Mouse (Mus musculus): ENCODE results near the gene Adarb2. TPM values are rescaled to one million over a fixed set of nuclear protein-coding genes. Genes with fewer than 3 reads are reported as not detected.
"Not testable (repeated sequence)": the region's sequence is repeated elsewhere in the genome, so short reads cannot be mapped to it uniquely, and the experiment has no call there.

Adarb2 gene
- total RNA-seq, 2 experiments from 2014 or later = 0.04 TPM; not detected in 1

- no peak for ATAC-seq (ENCODE audit: poor library complexity, severe bottlenecking)
Observed at GRCm38 (mm10) chr13:8570269-8570668, 367.6 kb downstream of the Adarb2 start.

GRCm38 (mm10) chr13:8573908-8574307 is 371.2 kb downstream of the Adarb2 start:
- ATAC-seq (ENCODE audit: poor library complexity, severe bottlenecking) = no peak

GRCm38 (mm10) chr13:8584257-8585005 is 381.8 kb downstream of the Adarb2 start:
- no peak for ATAC-seq (ENCODE audit: poor library complexity, severe bottlenecking)

- no peak for ATAC-seq (ENCODE audit: poor library complexity, severe bottlenecking)
Observed at GRCm38 (mm10) chr13:8587447-8587846, 384.8 kb downstream of the Adarb2 start.

GRCm38 (mm10) chr13:8590460-8590859 is 387.8 kb downstream of the Adarb2 start:
- ATAC-seq (ENCODE audit: poor library complexity, severe bottlenecking) = no peak

- no peak for ATAC-seq (ENCODE audit: poor library complexity, severe bottlenecking)
Observed at GRCm38 (mm10) chr13:8596977-8597646, 394.4 kb downstream of the Adarb2 start.

- no peak for ATAC-seq (ENCODE audit: poor library complexity, severe bottlenecking)
Observed at GRCm38 (mm10) chr13:8597647-8598017, 395.0 kb downstream of the Adarb2 start.

GRCm38 (mm10) chr13:8605645-8606044 is 403.0 kb downstream of the Adarb2 start:
- ATAC-seq (ENCODE audit: poor library complexity, severe bottlenecking) = no peak

- no peak for ATAC-seq (ENCODE audit: poor library complexity, severe bottlenecking)
Observed at GRCm38 (mm10) chr13:8608040-8608439, 405.4 kb downstream of the Adarb2 start.

GRCm38 (mm10) chr13:8608918-8609317 is 406.3 kb downstream of the Adarb2 start:
- ATAC-seq (ENCODE audit: poor library complexity, severe bottlenecking) = not testable (repeated sequence)

- no peak for ATAC-seq (ENCODE audit: poor library complexity, severe bottlenecking)
Observed at GRCm38 (mm10) chr13:8610956-8611355, 408.3 kb downstream of the Adarb2 start.

- ATAC-seq (ENCODE audit: poor library complexity, severe bottlenecking) = no peak
Observed at GRCm38 (mm10) chr13:8612618-8613391, 410.1 kb downstream of the Adarb2 start.

GRCm38 (mm10) chr13:8616685-8617084 is 414.0 kb downstream of the Adarb2 start:
- no peak for ATAC-seq (ENCODE audit: poor library complexity, severe bottlenecking)

- no peak for ATAC-seq (ENCODE audit: poor library complexity, severe bottlenecking)
Observed at GRCm38 (mm10) chr13:8622263-8622662, 419.6 kb downstream of the Adarb2 start.

GRCm38 (mm10) chr13:8629565-8629964 is 426.9 kb downstream of the Adarb2 start:
- no peak for ATAC-seq (ENCODE audit: poor library complexity, severe bottlenecking)

GRCm38 (mm10) chr13:8631618-8632017 is 429.0 kb downstream of the Adarb2 start:
- no peak for ATAC-seq (ENCODE audit: poor library complexity, severe bottlenecking)

- no peak for ATAC-seq (ENCODE audit: poor library complexity, severe bottlenecking)
Observed at GRCm38 (mm10) chr13:8632072-8632471, 429.4 kb downstream of the Adarb2 start.

- no peak for ATAC-seq (ENCODE audit: poor library complexity, severe bottlenecking)
Observed at GRCm38 (mm10) chr13:8633385-8634337, 431.0 kb downstream of the Adarb2 start.

GRCm38 (mm10) chr13:8642084-8642483 is 439.4 kb downstream of the Adarb2 start:
- no peak for ATAC-seq (ENCODE audit: poor library complexity, severe bottlenecking)

GRCm38 (mm10) chr13:8643920-8644319 is 441.3 kb downstream of the Adarb2 start:
- no peak for ATAC-seq (ENCODE audit: poor library complexity, severe bottlenecking)
